Mouse (Mus musculus): ENCODE results near the gene Il17rd. TPM values are rescaled to one million over a fixed set of nuclear protein-coding genes. Genes with fewer than 3 reads are reported as not detected.

Gene Il17rd
- polyA plus RNA-seq, 1 experiment, result not detected

DNA sequence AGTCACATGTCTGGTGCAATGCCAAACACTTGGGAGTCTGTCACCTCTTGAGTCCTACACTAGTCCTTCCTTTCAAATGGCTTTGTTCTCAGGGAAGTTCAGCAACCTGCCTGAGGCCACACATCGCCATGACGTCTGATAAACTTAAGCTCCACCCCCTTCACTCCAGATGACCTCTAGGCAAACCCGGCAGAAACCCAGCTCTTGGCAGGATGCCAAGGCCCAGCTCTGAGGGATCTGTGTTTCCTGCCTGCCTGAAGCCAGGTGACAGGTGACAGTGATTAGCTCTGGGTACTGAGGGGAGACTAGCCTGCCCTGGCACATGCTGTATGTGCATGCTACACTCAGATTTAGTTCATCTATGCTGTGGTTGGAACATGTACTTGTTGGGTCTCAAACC is 33.2 kb downstream of the Il17rd start:
- H3K4me3 ChIP-seq (ENCODE audit: insufficient read depth, low read depth, low read length), result no peak overlapping the region
- WGBS, result 35% methylated on average over 3 of the region's 3 CpGs

DNA sequence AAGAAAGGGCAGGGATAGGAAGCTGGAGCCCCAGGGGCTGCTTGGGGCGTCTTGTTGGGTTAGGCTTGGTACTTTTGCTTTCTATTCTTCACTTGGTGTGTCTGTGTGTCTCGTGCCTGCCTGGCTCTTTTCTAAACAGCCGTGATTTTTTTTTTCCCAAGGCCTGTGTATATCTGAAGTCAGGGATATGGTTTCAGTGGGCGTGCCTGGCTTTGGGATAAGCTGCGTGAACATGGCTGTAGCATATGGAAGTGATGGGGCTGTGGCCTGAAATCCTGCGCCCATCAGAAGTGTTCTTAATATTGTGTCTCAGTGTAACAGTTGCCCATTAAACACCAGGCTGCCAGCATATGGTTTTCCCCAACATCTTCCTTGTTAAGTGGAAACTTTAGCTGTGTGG is 36.3 kb downstream of the Il17rd start:
- H3K27ac ChIP-seq (ENCODE audit: insufficient read depth, low read depth, low read length), result no peak overlapping the region
- peaks cover 3% of the 10 kb centered on the region; the same call in 1 of the 2 replicates for H3K4me1 ChIP-seq (ENCODE audit: control insufficient read depth, insufficient read depth, low read length)
- 86% methylated on average over 6 of the region's 6 CpGs for WGBS
- H3K4me3 ChIP-seq (ENCODE audit: insufficient read depth, low read depth, low read length), result no peak overlapping the region
- TF ChIP-seq POLR2A (IDR thresholded peaks at IDR 0.05; ENCODE audit: insufficient read depth, low read depth, low read length), result no peak
- TF ChIP-seq CTCF (IDR thresholded peaks at IDR 0.05; ENCODE audit: insufficient read depth, low read depth, low read length), result no peak

More for the DNA sequence above, 33.2 kb downstream of the Il17rd start:
- Histone ChIP-seq H3K27ac (ENCODE audit: insufficient read depth, low read depth, low read length) (no peak overlapping the region), H3K4me1 (ENCODE audit: control insufficient read depth, insufficient read depth, low read length) (peaks cover 3% of the 10 kb centered on the region; the same call in 1 of the 2 replicates)
- TF ChIP-seq CTCF (IDR thresholded peaks at IDR 0.05; ENCODE audit: insufficient read depth, low read depth, low read length), result no peak
- TF ChIP-seq POLR2A (IDR thresholded peaks at IDR 0.05; ENCODE audit: insufficient read depth, low read depth, low read length), result no peak

DNA sequence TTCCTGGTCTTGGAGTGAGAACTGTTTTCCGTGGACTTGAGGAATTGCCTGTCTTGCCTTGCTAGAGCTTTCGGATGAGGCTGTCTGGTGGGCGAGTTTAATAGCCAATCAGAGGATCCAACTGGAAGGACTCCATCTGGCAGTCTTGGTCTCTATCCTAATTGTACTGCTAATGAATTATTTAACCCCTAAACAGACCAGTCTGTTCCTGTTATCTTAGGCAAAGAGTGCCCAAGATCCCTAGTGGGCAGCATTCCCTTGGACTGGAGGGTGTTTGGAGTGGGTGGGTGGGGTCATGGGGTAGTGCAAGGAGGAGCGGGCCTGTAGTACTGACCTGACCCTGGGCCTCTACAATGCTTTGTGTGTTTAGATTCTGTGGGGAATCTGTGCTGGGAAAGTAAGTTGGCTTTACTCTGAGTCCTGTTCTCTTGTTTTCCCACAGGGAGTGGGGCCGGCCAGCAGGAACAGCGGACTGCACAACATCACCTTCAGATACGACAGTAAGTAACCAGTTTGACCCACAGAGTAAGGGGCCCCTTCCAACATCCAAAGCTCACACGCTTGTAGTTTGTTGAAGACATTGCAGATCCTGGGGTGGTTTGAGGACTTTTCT is 37.3 kb downstream of the Il17rd start:
- WGBS, result 60% methylated on average over 8 of the region's 8 CpGs
- TF ChIP-seq POLR2A (IDR thresholded peaks at IDR 0.05; ENCODE audit: insufficient read depth, low read depth, low read length), result no peak
- Histone ChIP-seq H3K4me3 (ENCODE audit: insufficient read depth, low read depth, low read length) (no peak overlapping the region), H3K27ac (ENCODE audit: insufficient read depth, low read depth, low read length) (no peak overlapping the region), H3K4me1 (ENCODE audit: control insufficient read depth, insufficient read depth, low read length) (no peaks in the 10 kb centered on the region)

DNA sequence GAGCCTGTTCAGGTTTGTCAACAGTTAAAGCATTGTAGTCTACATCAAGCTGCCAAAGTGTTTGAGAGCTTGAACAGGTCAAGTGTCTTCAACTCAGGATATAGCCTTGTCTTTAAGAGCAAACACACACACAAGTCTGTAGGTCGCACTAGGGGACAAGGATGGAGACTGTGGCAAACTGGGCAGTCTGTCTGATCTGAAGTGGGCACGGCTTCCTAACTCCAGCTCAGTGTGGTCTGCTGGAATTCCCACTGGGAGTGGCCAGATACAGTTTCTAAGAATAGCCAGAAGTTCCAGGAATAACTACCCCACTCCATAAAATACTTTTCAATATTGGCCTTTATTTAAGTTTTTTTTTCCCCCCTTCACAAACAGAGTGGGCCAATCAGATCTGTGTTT is 37.8 kb downstream of the Il17rd start:
- Histone ChIP-seq H3K4me3 (ENCODE audit: insufficient read depth, low read depth, low read length) (no peak overlapping the region), H3K4me1 (ENCODE audit: control insufficient read depth, insufficient read depth, low read length) (no peaks in the 10 kb centered on the region), H3K27ac (ENCODE audit: insufficient read depth, low read depth, low read length) (no peak overlapping the region)
- WGBS, result 86% methylated on average over 2 of the region's 2 CpGs
- TF ChIP-seq CTCF (IDR thresholded peaks at IDR 0.05; ENCODE audit: insufficient read depth, low read depth, low read length) (no peak), POLR2A (IDR thresholded peaks at IDR 0.05; ENCODE audit: insufficient read depth, low read depth, low read length) (no peak)

DNA sequence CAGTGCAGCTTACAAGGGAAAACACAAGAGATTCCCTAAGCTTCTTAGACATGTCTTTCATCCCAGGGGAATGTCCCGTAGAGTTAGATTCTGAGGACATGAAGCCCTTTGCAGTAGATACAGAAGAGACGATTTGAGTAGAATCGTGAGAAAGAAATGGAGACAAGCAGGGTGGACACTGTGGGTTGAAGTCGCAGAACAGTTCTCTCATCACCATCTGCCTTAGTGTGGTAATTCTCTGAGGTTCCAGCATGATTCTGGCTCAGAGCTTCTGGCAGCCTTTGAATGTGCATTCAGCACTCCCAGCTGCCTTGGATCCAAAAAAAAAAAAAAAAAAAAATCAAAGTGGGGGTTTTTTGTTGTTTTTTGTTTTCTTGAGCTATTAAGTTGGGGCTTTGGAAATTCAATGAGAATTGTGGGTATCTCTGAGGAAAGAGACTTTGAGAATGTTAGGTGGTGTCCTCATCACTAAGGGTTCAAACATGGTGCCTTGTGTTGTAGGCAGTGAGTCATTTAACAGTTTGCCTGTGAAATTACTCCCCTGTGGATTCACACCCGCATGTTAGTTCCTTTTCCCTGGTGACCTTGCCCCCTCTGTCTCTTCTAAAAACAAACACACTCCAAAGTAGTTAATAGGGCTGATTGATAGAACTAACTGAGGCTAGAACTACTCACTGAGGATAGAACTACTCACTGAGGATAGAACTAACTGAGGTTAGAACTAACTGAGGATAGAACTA is 43.0 kb downstream of the Il17rd start:
- TF ChIP-seq CTCF (IDR thresholded peaks at IDR 0.05; ENCODE audit: insufficient read depth, low read depth, low read length) (no peak), POLR2A (IDR thresholded peaks at IDR 0.05; ENCODE audit: insufficient read depth, low read depth, low read length) (no peak)
- Histone ChIP-seq H3K4me3 (ENCODE audit: insufficient read depth, low read depth, low read length) (no peak overlapping the region), H3K27ac (ENCODE audit: insufficient read depth, low read depth, low read length) (no peak overlapping the region), H3K4me1 (ENCODE audit: control insufficient read depth, insufficient read depth, low read length) (no peaks in the 10 kb centered on the region)
- WGBS, result 45% methylated on average over 5 of the region's 5 CpGs

DNA sequence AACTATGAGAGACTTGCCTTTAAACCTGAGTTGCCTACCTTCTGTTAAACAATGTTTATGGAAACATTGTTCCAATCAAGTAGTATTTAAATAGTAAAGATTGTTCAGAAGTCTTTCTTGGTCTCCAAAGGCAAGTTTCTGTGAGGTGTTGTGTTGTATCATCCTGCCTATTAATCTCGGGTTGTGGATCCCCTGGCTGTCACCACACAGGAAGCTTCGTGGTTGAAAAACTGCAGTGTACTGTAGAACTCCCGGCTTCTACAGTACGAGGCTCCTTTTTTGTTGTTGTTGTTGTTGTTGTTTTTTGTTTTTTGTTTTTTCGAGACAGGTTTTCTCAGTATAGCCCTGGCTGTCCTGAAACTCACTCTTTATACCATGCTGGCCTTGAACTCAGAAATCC is 46.7 kb downstream of the Il17rd start:
- WGBS, result 88% methylated on average over 5 of the region's 5 CpGs
- H3K4me3 ChIP-seq (ENCODE audit: insufficient read depth, low read depth, low read length), result no peak overlapping the region
- no peak for TF ChIP-seq CTCF (IDR thresholded peaks at IDR 0.05; ENCODE audit: insufficient read depth, low read depth, low read length)
- no peak for TF ChIP-seq POLR2A (IDR thresholded peaks at IDR 0.05; ENCODE audit: insufficient read depth, low read depth, low read length)
- H3K4me1 ChIP-seq (ENCODE audit: control insufficient read depth, insufficient read depth, low read length), result no peaks in the 10 kb centered on the region
- no peak overlapping the region for H3K27ac ChIP-seq (ENCODE audit: insufficient read depth, low read depth, low read length)

DNA sequence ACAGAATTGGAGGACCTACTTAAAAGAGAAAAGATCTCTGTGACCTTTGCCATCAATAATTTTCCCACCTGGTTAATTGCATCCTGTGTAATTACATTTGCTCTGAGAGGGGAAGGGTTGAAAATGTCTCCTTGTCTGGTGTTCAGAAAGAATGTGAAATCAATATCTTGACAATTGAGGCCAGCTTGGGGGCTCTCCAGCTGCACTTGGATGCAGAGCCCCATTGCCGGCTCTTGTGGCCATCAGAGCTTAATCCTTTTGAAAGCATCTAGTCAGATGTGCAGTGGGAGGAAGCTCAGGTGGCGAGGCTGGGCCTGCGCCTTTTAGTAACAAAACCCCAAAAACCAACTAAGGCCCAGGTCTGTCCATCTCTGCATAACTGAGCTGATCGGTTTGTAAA is 47.3 kb downstream of the Il17rd start:
- Histone ChIP-seq H3K27ac (ENCODE audit: insufficient read depth, low read depth, low read length) (no peak overlapping the region), H3K4me1 (ENCODE audit: control insufficient read depth, insufficient read depth, low read length) (no peaks in the 10 kb centered on the region), H3K4me3 (ENCODE audit: insufficient read depth, low read depth, low read length) (no peak overlapping the region)
- TF ChIP-seq CTCF (IDR thresholded peaks at IDR 0.05; ENCODE audit: insufficient read depth, low read depth, low read length), result no peak
- no peak for TF ChIP-seq POLR2A (IDR thresholded peaks at IDR 0.05; ENCODE audit: insufficient read depth, low read depth, low read length)
- 88% methylated on average over 4 of the region's 4 CpGs for WGBS

DNA sequence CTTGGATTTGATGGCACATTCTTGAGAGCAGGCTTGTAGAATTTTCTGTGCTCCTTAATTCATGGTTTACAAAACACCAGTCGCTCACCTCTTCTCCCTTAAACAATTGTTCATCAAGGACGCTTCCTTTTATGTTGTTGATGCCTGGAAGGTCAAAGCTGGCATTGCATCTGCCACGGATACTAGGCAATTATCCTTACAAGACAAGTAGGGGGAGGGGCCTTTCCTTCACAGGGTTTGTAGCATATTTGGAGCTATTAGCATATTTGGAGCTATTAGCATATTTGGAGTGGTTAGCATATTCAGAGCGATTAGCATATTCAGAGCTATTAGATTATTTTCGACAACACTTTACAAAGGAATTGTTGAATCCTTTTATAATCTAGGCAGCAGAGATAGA is 55.5 kb downstream of the Il17rd start:
- TF ChIP-seq POLR2A (IDR thresholded peaks at IDR 0.05; ENCODE audit: insufficient read depth, low read depth, low read length), result no peak
- TF ChIP-seq CTCF (IDR thresholded peaks at IDR 0.05; ENCODE audit: insufficient read depth, low read depth, low read length), result no peak
- Histone ChIP-seq H3K4me1 (ENCODE audit: control insufficient read depth, insufficient read depth, low read length) (no peaks in the 10 kb centered on the region), H3K4me3 (ENCODE audit: insufficient read depth, low read depth, low read length) (no peak overlapping the region), H3K27ac (ENCODE audit: insufficient read depth, low read depth, low read length) (no peak overlapping the region)
- 52% methylated on average over 5 of the region's 5 CpGs for WGBS

DNA sequence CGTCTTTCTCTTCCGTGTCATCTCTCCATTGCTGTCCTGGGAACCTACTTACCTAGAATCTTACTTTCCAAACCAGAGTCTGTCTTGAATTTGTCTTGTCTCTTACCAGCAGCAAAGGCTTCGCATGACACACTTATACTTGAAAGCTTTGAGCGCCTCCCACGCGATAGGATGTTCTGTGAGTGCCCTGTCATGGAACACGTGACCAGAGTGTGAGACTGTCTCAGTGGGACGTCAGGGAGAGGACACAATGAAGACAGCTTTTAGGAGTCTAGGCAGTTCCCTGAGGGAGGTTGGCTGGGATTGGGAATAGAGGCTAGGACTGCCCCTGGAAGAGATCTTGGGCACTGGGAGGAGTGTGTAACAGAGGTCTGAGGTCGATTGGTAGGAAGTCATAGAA is 57.4 kb downstream of the Il17rd start:
- H3K4me3 ChIP-seq (ENCODE audit: insufficient read depth, low read depth, low read length), result no peak overlapping the region
- TF ChIP-seq POLR2A (IDR thresholded peaks at IDR 0.05; ENCODE audit: insufficient read depth, low read depth, low read length), result no peak
- no peak for TF ChIP-seq CTCF (IDR thresholded peaks at IDR 0.05; ENCODE audit: insufficient read depth, low read depth, low read length)
- H3K4me1 ChIP-seq (ENCODE audit: control insufficient read depth, insufficient read depth, low read length), result no peaks in the 10 kb centered on the region
- WGBS, result 73% methylated on average over 9 of the region's 9 CpGs
- no peak overlapping the region for H3K27ac ChIP-seq (ENCODE audit: insufficient read depth, low read depth, low read length)

All from olfactory bulb, adult 2 months (tissue).